Mouse (Mus musculus) midbrain, embryonic 13.5 days (tissue): Measurements from ENCODE around the gene Mael. TPM values are rescaled to one million over a fixed set of nuclear protein-coding genes. Genes with fewer than 3 reads are reported as not detected.

Source experiments
- ATAC-seq: fragments of 200-750 bp; cut with Nextera tagmentation; 2 replicates; pipeline ENCODE4 v1.8.0; 2017; ENCODE audit warnings: mild to moderate bottlenecking, moderate TSS enrichment, moderate library complexity
- H3K27ac ChIP-seq: fragments of 300-500 bp; sonication (generic); 2 replicates; pipeline ENCODE4 v1.5.1; 2015; ENCODE audit warnings: inconsistent platforms, mild to moderate bottlenecking, moderate library complexity
- H3K27me3 ChIP-seq: fragments of 300-500 bp; sonication (generic); 2 replicates; pipeline ENCODE4 v1.6.1; 2015; ENCODE audit warnings: mild to moderate bottlenecking, inconsistent platforms
- H3K36me3 ChIP-seq: fragments of 300-500 bp; sonication (generic); 2 replicates; pipeline ENCODE4 v1.6.1; 2015; ENCODE audit warnings: mild to moderate bottlenecking, inconsistent platforms
- H3K4me1 ChIP-seq: fragments of 300-500 bp; sonication (generic); replicated peaks from 2 replicates; pipeline ENCODE4 v1.6.1; 2015; ENCODE audit warnings: inconsistent platforms
- H3K4me2 ChIP-seq: fragments of 300-500 bp; sonication (generic); replicated peaks from 2 replicates; pipeline ENCODE4 v1.6.1; 2015; ENCODE audit warnings: moderate library complexity, mild to moderate bottlenecking, inconsistent platforms
- H3K4me3 ChIP-seq: fragments of 300-500 bp; sonication (generic); replicated peaks from 2 replicates; pipeline ENCODE4 v1.5.1; 2015; ENCODE audit warnings: mild to moderate bottlenecking, inconsistent platforms
- H3K9ac ChIP-seq: fragments of 300-500 bp; sonication (generic); replicated peaks from 2 replicates; pipeline ENCODE4 v1.6.1; 2015; ENCODE audit warnings: mild to moderate bottlenecking, inconsistent platforms
- H3K9me3 ChIP-seq: fragments of 300-500 bp; sonication (generic); 2 replicates; pipeline ENCODE4 v1.6.1; 2016; ENCODE audit warnings: mild to moderate bottlenecking, inconsistent platforms
- WGBS: fragments of 180-500 bp; shearing (Covaris S2); methylation state at CpG from one replicate; pipeline ENCODE4 v1.1.7; 2015; 5-methylcytosine and 5-hydroxymethylcytosine counted together
- polyA plus RNA-seq: library from polyadenylated mRNA; unstranded; fragments of >200 nt; fragmentation: Nextera tagmentation; extraction: Ambion mirVana; gene quantifications from 2 replicates; pipeline ENCODE4 v1.2.1, GENCODE M21; 2015

The Mael gene
- not detected in 2 replicates for polyA plus RNA-seq

- no peak within 1 kb of the TSS for H3K4me3 ChIP-seq
- no peak within 1 kb of the TSS for H3K4me2 ChIP-seq
- no peak within 1 kb of the TSS for H3K9ac ChIP-seq
- no peaks in the 10 kb centered on the region for H3K4me1 ChIP-seq
- H3K27ac ChIP-seq: no peak within 1 kb of the TSS
- WGBS: 88% methylated on average over 53 of the region's 53 CpGs
- H3K36me3 ChIP-seq: no peaks in the 10 kb centered on the region
- H3K27me3 ChIP-seq: no peaks in the 10 kb centered on the region
- 0 out of 2 replicates have a peak, but pooled peaks cover 4% of the 10 kb centered on the region for H3K9me3 ChIP-seq
- no peak for ATAC-seq
These were observed at the start of gene Mael for GRCm38 (mm10) chr1:166238315-166238969. Mael (minus strand) TSS chr1:166238747.

GRCm38 (mm10) chr1:166286231-166286630 lies 47.7 kb upstream of the Mael start:
- Histone ChIP-seq H3K4me1 (peaks cover 63% of the 10 kb centered on the region), H3K4me3 (no peak overlapping the region), H3K9ac (no peak overlapping the region), H3K9me3 (no peaks in the 10 kb centered on the region), H3K27me3 (no peaks in the 10 kb centered on the region), H3K36me3 (no peaks in the 10 kb centered on the region), H3K4me2 (no peak overlapping the region; the same call in 1 of the 2 replicates), H3K27ac (peak overlapping the region; percentile 67)
- 39% methylated on average over 9 of the region's 9 CpGs for WGBS
- ATAC-seq: no peak

GRCm38 (mm10) chr1:166284390-166284789 lies 45.8 kb upstream of the Mael start:
- no peak overlapping the region for H3K4me2 ChIP-seq
- H3K4me1 ChIP-seq: peaks cover 80% of the 10 kb centered on the region
- H3K4me3 ChIP-seq: no peak overlapping the region
- 0 out of 2 replicates have a peak overlapping the region, but pooled peaks have one; percentile 43 for H3K9ac ChIP-seq
- H3K27me3 ChIP-seq: no peaks in the 10 kb centered on the region
- H3K27ac ChIP-seq: peak overlapping the region; percentile 52
- H3K36me3 ChIP-seq: no peaks in the 10 kb centered on the region
- H3K9me3 ChIP-seq: no peaks in the 10 kb centered on the region
- 36% methylated on average over 8 of the region's 8 CpGs for WGBS
- no peak for ATAC-seq

- H3K9ac ChIP-seq: no peak overlapping the region
- H3K36me3 ChIP-seq: no peaks in the 10 kb centered on the region
- no peaks in the 10 kb centered on the region for H3K9me3 ChIP-seq
- H3K27me3 ChIP-seq: no peaks in the 10 kb centered on the region
- peak overlapping the region; percentile 91 for H3K27ac ChIP-seq
- H3K4me2 ChIP-seq: peak overlapping the region; percentile 46
- no peak for ATAC-seq
- peaks cover 89% of the 10 kb centered on the region for H3K4me1 ChIP-seq
- H3K4me3 ChIP-seq: no peak overlapping the region
- WGBS: 25% methylated on average over 6 of the region's 6 CpGs
These were observed 44.9 kb upstream of the Mael start for GRCm38 (mm10) chr1:166283451-166283850.

GRCm38 (mm10) chr1:166282597-166283210 lies 44.2 kb upstream of the Mael start:
- H3K9ac ChIP-seq: 0 out of 2 replicates have a peak overlapping the region, but pooled peaks have one; percentile 10
- 1% methylated on average over 22 of the region's 22 CpGs for WGBS
- H3K4me3 ChIP-seq: peak overlapping the region; percentile 18; the same call in 1 of the 2 replicates

GRCm38 (mm10) chr1:166281836-166282235 lies 43.3 kb upstream of the Mael start:
- H3K4me1 ChIP-seq: peaks cover 94% of the 10 kb centered on the region
- H3K4me3 ChIP-seq: no peak overlapping the region
- no peaks in the 10 kb centered on the region for H3K36me3 ChIP-seq
- no peaks in the 10 kb centered on the region for H3K27me3 ChIP-seq
- H3K4me2 ChIP-seq: peak overlapping the region; percentile 10; the same call in 1 of the 2 replicates
- no peak for ATAC-seq
- H3K27ac ChIP-seq: peak overlapping the region; percentile 91
- H3K9me3 ChIP-seq: no peaks in the 10 kb centered on the region
- no peak overlapping the region for H3K9ac ChIP-seq
- WGBS: 5% methylated on average over 3 of the region's 3 CpGs

More at GRCm38 (mm10) chr1:166282597-166283210, 44.2 kb upstream of the Mael start:
- peaks cover 96% of the 10 kb centered on the region for H3K4me1 ChIP-seq
- peak overlapping the region; percentile 91 for H3K27ac ChIP-seq
- no peaks in the 10 kb centered on the region for H3K36me3 ChIP-seq
- H3K9me3 ChIP-seq: no peaks in the 10 kb centered on the region
- H3K4me2 ChIP-seq: peak overlapping the region; percentile 46
- no peaks in the 10 kb centered on the region for H3K27me3 ChIP-seq
- peak; percentile 92 for ATAC-seq

- 3% methylated on average over 1 of the region's 1 CpGs for WGBS
These were observed 42.7 kb upstream of the Mael start for GRCm38 (mm10) chr1:166281287-166281686.

GRCm38 (mm10) chr1:166280566-166280965 lies 42.0 kb upstream of the Mael start:
- Histone ChIP-seq H3K27ac (peak overlapping the region; percentile 91), H3K4me1 (peaks cover 82% of the 10 kb centered on the region), H3K36me3 (no peaks in the 10 kb centered on the region), H3K9ac (no peak overlapping the region), H3K4me2 (peak overlapping the region; percentile 17), H3K9me3 (no peaks in the 10 kb centered on the region), H3K4me3 (no peak overlapping the region), H3K27me3 (no peaks in the 10 kb centered on the region)
- 0% methylated on average over 1 of the region's 1 CpGs for WGBS
- peak; percentile 75 for ATAC-seq

More at GRCm38 (mm10) chr1:166281287-166281686, 42.7 kb upstream of the Mael start:
- no peaks in the 10 kb centered on the region for H3K27me3 ChIP-seq
- ATAC-seq: no peak
- no peaks in the 10 kb centered on the region for H3K36me3 ChIP-seq
- H3K4me1 ChIP-seq: peaks cover 89% of the 10 kb centered on the region
- H3K27ac ChIP-seq: peak overlapping the region; percentile 91
- no peak overlapping the region for H3K4me3 ChIP-seq
- no peaks in the 10 kb centered on the region for H3K9me3 ChIP-seq
- H3K9ac ChIP-seq: no peak overlapping the region
- H3K4me2 ChIP-seq: peak overlapping the region; percentile 17

- ATAC-seq: peak; percentile 9; the same call in 1 of the 2 replicates
- Histone ChIP-seq H3K36me3 (no peaks in the 10 kb centered on the region), H3K27ac (peak overlapping the region; percentile 91), H3K4me3 (no peak overlapping the region), H3K9ac (peak overlapping the region; percentile 49; the same call in 1 of the 2 replicates), H3K4me2 (peak overlapping the region; percentile 17), H3K4me1 (peaks cover 73% of the 10 kb centered on the region), H3K27me3 (no peaks in the 10 kb centered on the region), H3K9me3 (no peaks in the 10 kb centered on the region)
- 8% methylated on average over 9 of the region's 9 CpGs for WGBS
These were observed 41.1 kb upstream of the Mael start for GRCm38 (mm10) chr1:166279580-166280206.

GRCm38 (mm10) chr1:166278786-166279185 lies 40.2 kb upstream of the Mael start:
- Histone ChIP-seq H3K9ac (no peak overlapping the region), H3K4me1 (peaks cover 65% of the 10 kb centered on the region), H3K4me2 (no peak overlapping the region), H3K27ac (peak overlapping the region; percentile 91), H3K27me3 (no peaks in the 10 kb centered on the region), H3K36me3 (no peaks in the 10 kb centered on the region), H3K9me3 (no peaks in the 10 kb centered on the region), H3K4me3 (no peak overlapping the region)
- ATAC-seq: no peak
- WGBS: 11% methylated on average over 2 of the region's 2 CpGs

- H3K4me1 ChIP-seq: peaks cover 5% of the 10 kb centered on the region; the same call in 1 of the 2 replicates
- H3K27me3 ChIP-seq: no peaks in the 10 kb centered on the region
- H3K27ac ChIP-seq: no peak overlapping the region
- H3K36me3 ChIP-seq: peaks cover 29% of the 10 kb centered on the region
- no peak overlapping the region for H3K4me2 ChIP-seq
- no peak for ATAC-seq
- H3K9ac ChIP-seq: no peak overlapping the region
- H3K4me3 ChIP-seq: no peak overlapping the region
- 90% methylated on average over 5 of the region's 5 CpGs for WGBS
- H3K9me3 ChIP-seq: no peaks in the 10 kb centered on the region
These were observed 29.7 kb upstream of the Mael start for GRCm38 (mm10) chr1:166268218-166268617.

GRCm38 (mm10) chr1:166266918-166267317 lies 28.4 kb upstream of the Mael start:
- no peak for ATAC-seq
- Histone ChIP-seq H3K27me3 (no peaks in the 10 kb centered on the region), H3K4me1 (peaks cover 5% of the 10 kb centered on the region; the same call in 1 of the 2 replicates), H3K36me3 (peaks cover 21% of the 10 kb centered on the region), H3K4me3 (no peak overlapping the region), H3K27ac (no peak overlapping the region), H3K9ac (no peak overlapping the region), H3K9me3 (no peaks in the 10 kb centered on the region), H3K4me2 (no peak overlapping the region)
- WGBS: 99% methylated on average over 9 of the region's 9 CpGs
